Mouse (Mus musculus): ENCODE measurements around the gene Nr1h2.

DNA sequence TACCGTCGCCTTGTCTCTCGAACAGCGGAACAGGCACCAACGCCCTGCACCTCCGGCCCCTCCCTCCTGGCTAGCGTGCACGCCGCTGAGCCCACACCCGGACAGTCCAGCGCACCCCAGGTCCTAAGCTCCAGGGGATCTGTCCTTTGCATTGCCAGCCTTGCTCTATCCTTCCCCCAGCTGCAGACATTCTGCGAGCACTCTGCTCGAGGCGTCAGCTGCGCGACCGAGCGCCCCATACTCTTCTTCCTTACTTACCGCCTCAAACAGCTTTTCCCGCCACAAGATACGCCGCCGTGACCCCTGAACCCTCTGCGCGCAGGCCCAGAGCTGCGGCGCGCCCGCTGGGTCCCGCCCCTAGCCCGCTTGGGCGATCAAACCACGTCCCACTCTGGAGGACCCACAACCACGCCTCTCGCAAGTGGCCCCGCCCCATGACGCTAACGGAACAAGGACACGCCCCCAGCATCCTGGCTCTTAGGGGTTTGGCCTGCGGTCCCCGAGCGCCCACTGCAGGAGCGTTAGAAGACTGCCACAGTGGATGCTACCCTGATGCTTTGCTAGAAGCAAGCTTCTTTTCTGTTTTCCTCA lies 5.2 kb downstream of the Nr1h2 start, which contains the start of gene Pold1:
- TF ChIP-seq GATA1 (IDR thresholded peaks at IDR 0.05; ENCODE audit: low read length) = no peak
- no peak for TF ChIP-seq TAL1 (IDR thresholded peaks at IDR 0.05; ENCODE audit: low read length)

Measured in erythroblast, embryonic 14.5 days (primary cell).